Mouse (Mus musculus) left cerebral cortex, postnatal 14 days (tissue): ENCODE data around the gene Telo2. TPM values are rescaled to one million over a fixed set of nuclear protein-coding genes. Genes with fewer than 3 reads are reported as not detected.
"Not testable (repeated sequence)": the region's sequence is repeated elsewhere in the genome, so short reads cannot be mapped to it uniquely, and the experiment has no call there.

ENCODE experiments used
- DNase-seq, 2 experiments: peaks; one replicate each; pipeline ENCODE4 v3.0.0; 2021 to 2022; ENCODE audit warnings: low spot score in 2 of 2, mixed read lengths in 1 of 2
- intact Hi-C: fragments of 180-260 bp; cut with DNase I; formaldehyde crosslinking; loops from one replicate; pipeline ENCODE4 v1.15.1; 2025
- long read RNA-seq, 2 experiments: library from polyadenylated mRNA; stranded (forward); transcript quantifications; one replicate each; pipeline ENCODE4 v2.0.0; 2021
- total RNA-seq, 2 experiments: library from RNA; stranded (reverse); gene quantifications; 2 replicates each; pipeline ENCODE4 v1.2.3; 2021

Telo2 gene
- 10 to 100 TPM; 29.8 to 32.3 TPM for total RNA-seq
- long read RNA-seq, experiment 1, transcript Telo2-202 (21 exons, 3,530 nt): major isoform, 8 of 19 reads
- long read RNA-seq, experiment 1, partial matches to known transcripts: 2 of 19 reads
- long read RNA-seq, experiment 1, other reads (novel, unspliced or antisense): 7 of 19 reads
- long read RNA-seq, experiment 2, transcript Telo2-202 (21 exons, 3,530 nt): major isoform, 20 of 37 reads
- long read RNA-seq, experiment 2, partial matches to known transcripts: 6 of 37 reads
- long read RNA-seq, experiment 2, other reads (novel, unspliced or antisense): 8 of 37 reads

DNA sequence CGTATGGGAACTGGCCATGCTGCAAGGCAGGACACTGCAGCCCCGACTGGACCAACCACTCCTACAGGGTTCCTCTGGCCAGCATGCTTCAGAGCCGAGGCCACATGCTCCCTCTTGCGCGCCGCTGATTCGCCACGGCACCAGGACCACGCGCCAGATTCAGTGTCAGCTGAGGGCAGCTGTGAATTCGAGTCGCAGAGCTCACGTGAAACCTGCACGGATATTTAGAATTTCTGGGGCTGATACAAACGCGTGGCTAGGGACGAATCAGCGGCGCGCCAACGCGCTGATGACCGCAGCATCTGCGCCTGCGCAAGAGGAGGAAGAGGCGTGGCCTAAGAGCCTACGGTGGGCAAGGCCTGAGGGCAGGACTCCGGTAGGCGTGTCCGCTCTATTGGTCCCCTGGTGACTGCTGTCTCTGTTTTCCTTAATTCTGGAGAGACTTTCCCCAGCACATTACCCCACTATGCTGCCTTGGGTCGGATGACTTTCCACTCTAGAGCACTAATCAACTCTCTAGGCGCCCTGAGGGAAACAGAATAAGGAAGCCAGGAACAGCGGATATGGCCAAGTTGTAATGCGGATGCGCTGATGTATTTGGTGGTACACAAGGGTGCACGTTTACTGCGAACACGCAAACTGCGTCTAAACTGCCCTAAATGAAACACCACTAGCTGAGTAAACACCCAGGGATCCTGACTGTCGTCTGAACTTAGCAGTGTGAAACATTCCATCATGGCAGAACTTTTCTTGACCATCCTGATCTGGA lies at the start of gene Telo2:
TSS of gene Telo2 (minus strand) at position 304 of the 769 bp plus-strand sequence.
- intact Hi-C loops: loop anchor here (5.0 kb wide), 1 partner anchor 66 kb away; the partner anchor contains the start of gene BC003965

DNA sequence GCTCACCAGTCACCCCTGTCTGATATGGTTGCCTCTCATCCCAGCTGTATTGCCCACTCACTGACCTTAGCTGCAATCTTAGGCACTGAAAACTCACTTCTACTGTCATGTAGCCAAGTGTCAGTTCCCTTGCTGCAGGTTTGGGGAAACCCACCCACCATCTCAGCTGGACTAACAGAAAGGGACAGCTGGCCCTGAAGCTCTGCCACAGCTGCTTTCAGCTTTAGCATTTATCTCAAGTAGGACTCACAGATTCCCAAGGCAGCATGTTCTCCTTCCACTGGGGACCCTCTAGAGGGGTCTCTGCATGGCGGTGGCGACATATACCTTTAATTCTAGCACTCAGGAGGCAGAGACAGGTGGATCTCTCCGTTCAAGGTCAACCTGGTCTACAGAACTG lies 49.0 kb upstream of the Telo2 start:
- intact Hi-C loops: no loop called here
- DNase-seq: no peak

More for the DNA sequence above, at the start of gene Telo2:
- DNase-seq: peak; percentile 93 to 94

DNA sequence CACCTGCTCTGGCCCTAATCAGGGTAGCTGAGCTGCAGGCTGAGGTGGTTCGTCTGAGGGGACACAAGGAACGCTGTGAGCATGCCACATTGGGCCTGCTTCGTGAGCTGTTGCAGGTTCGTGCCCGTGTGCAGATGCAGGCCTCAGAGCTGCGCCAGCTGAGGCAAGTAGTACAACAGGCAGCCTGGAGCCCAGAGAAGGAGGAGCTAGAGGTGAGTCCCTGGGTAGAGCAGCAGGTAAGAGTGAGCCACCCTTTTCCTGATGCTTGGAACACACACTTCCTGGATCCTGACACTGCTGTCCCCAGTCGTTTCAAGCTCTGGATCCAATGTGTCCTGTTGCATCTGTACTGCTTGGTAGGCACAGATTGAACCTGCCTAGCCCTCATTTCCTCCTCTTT lies 47.6 kb upstream of the Telo2 start:
- intact Hi-C loops: no loop called here
- no peak for DNase-seq

DNA sequence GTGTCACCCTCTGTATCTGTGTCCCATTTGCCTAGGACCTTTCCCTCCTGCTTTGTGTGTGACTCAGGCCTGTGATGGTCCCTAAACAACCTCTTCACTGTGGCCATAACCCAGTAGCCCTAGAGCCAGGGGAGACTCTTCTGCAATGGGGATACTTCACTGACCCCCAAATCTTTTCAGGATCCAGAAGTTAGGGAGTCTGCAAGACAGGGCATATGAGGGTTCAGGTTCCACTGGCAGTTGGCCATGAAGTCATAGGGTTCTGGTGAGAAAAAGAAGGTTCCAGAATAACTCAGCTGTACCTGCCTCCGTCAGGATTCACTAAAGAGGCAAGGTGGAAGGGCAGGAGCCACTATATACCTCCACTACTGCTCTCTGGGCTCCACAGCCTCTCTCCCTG lies 46.4 kb upstream of the Telo2 start, which contains the start of gene Ccdc154:
TSS of gene Ccdc154 (plus strand) at position 301 of the 400 bp plus-strand sequence.
- no peak for DNase-seq
- intact Hi-C loops: no loop called here

DNA sequence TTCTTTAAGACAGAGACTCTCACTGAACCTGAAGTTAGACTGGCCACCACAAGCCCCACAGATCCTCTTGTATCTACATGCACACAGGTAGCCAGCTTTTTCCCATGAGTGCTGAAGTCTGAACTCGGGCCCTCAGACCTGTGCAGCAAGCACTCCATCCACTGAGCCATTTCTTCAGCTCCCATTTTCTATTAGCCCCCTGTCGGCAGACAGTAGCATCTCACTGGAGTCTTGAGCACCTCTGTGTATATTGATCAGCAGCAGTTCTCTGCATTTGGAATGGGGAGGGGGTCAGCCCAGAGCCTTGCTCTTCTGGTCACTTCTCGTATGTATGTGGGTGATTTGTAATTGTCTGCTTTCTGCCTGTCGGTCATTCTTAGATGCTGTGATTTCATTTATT lies 24.2 kb upstream of the Telo2 start:
- no peak for DNase-seq
- intact Hi-C loops: no loop called here

DNA sequence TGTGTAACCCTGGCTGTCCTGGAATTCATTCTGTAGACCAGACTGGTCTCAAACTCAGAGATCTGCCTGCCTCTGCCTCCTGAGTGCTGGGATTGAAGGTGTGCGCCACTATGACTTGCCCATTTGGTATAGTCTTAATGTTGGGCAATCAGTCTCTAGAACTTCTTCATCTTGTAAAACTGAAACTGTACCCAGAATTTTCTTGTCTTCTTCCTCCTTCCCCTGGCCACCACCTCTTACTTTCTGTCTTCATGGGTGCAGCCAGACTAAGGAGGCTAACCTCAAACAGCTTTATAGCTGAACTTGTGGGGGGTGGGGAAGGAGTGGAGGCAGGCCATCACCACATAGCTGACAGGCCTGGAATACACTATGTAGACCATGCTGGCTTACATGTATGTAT lies 23.0 kb upstream of the Telo2 start:
- no peak for DNase-seq
- intact Hi-C loops: no loop called here

DNA sequence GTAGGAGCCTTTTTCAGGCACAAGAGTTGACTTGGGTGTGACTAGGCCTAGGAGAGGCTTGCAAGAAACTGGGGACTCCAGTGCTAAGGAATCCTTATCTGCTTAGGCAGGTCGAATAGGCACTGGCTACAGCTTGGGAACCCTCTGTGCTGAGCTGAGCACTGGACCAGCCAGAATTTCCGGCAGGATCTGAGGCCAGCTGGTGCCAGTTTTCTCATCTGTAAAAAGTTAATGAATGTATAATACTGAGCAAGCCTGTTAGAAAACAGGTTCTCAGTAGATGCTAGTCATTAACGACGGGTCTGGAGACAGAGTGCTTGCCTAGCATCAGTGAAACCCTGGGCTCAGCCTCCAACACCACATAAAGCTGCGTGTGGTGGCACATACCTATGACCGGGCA lies 19.9 kb upstream of the Telo2 start:
- intact Hi-C loops: no loop called here
- no peak for DNase-seq

DNA sequence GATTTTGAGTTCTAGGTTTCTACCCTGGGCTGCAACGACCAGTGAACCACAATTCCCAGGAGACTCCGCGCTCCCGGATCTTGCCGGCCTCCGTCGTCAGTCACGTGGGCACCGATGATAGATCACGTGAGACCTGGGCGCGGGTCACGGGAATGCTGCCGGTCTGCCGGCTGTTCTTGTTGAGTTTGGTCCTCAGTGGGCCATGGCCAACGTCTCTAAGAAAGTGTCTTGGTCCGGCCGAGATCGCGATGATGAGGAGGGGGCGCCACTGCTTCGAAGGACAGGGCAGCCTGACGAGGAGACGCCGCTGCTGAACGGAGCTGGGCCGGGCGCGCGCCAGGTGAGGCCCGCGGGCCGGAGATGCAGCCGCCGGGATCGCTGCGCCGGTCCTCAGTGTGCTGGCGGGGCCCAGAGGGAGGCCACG lies 17.5 kb upstream of the Telo2 start, which contains the start of gene Clcn7:
TSS of gene Clcn7 (plus strand) at position 117 of the 424 bp plus-strand sequence.
- intact Hi-C loops: no loop called here
- DNase-seq: peak; percentile 94 to 97

DNA sequence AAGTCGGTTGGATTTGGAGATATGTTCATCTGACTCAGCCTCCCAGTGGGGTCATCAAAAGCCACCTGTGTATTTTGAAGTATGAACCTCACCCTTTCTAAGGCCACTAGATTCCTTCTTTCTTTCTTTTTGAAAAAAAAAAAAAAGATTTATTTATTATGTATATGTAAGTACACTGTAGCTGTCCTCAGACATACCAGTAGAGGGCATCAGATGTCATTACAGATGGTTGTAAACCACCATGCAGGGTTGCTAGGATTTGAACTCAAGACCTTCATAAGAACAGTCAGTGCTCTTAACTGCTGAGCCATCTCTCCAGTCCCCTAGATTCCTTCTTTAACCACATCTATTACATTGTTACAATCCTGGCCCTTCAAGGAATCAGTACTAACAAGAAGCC lies 14.3 kb upstream of the Telo2 start:
- DNase-seq: no peak
- intact Hi-C loops: no loop called here

DNA sequence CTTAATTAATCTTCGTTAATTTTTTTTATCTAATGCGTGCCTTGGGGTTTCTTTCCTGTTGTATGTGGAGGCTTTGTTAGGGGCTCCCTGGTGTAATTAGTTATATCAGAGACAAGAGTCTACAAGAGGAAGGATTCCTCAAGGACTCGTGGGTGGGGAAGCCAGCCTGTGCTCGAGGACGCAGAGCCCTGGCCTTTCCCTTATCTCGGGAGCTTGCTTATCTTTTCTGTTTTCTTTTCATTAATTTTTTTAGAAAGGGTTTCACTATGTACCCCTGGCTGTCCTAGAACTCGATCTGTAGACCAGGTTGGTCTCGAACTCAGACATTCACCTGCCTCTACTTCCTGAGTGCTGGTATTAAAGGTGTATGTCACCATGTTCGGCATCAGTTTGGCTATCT lies 11.9 kb upstream of the Telo2 start:
- no peak for DNase-seq
- intact Hi-C loops: no loop called here

DNA sequence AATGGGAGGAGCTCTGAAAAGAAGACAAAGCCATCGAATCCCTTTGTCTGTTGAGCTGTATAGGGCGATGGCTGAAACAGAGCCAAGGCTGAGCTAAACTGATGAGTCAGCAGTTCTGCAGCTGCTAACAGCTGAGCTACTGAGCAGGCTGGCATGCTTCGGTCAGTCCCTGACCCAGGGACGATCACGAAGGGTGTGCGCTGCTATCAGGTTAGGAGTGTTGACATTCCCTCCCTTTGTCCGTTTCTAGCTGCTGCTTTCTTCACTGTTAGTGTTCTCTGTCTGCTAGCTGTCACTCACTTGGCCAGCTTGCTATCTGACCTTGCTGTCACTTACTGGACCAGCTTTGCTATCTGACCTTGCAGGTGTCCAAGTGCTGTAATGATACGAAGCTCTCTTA lies 11.3 kb upstream of the Telo2 start:
- intact Hi-C loops: no loop called here
- no peak for DNase-seq

DNA sequence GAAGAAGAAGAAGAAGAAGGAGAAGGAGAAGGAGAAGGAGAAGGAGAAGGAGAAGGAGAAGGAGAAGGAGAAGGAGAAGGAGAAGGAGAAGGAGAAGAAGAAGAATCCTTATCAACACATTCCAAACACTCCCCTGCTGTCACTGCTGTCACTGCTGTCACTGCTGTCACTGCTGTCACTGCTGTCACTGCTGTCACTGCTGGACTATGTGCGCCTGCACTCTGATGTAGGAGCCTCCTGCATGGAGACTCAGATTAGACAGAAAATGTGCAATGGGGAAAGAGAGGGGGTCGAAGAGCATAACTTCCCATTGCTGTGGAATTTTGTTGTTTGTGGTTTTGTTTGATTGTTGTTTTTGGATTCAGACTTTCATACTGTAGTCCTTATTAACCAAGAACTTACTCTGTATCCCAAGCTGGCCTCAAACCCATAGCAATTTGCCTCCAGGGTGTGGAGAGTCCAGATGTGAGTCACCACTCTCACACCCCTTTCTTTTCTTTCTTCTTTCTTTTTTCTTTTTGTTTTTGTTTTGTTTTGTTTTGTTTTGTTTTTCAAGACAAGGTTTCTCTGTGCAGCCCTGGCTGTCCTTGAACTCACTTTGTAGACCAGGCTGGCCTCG lies 9.8 kb upstream of the Telo2 start:
- intact Hi-C loops, DNase-seq: not testable (repeated sequence)

DNA sequence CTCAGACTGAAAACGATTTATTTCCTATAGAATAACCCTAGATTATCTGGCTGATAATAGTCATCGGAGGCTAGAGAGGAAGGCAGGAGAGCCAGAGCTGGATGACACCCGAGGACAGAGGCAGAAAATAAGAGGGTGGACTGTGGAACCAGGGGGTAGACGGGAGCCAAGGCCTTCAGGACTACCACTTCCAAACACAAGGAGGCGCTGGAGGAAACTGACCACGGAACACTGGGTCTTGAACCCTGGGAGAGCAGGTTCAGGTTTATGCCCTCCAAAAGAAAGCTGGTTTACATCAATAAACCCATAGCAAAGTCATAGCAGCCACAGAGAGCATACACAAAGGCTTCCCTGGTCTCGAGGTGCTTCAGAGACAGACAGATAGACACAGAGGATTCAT lies 8.2 kb upstream of the Telo2 start:
- no peak for DNase-seq
- intact Hi-C loops: no loop called here

DNA sequence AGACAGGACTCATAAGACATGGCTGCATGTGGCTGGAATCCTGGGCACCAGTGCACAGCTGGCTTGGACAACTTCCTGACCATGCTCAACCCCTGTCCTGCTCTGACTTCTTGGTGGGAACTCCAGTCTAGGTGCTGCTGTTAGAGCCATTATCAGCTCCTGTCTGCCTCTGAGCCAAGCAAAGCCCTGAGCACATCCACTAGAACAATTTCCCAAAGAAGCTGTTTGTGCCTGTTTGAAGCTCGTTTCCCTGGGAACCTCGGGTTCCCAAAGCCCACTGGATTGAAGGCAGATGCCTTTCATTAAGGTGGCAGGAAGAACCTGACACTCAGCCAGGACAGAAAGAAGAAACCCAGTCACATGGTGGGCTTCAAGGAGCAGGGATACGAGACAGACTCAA lies 4.6 kb upstream of the Telo2 start, which contains the start of gene Ptx4:
TSS of gene Ptx4 (plus strand) at position 355 of the 400 bp plus-strand sequence.
- intact Hi-C loops: no loop called here
- DNase-seq: peak in 1 of 2 experiments; percentile 54

DNA sequence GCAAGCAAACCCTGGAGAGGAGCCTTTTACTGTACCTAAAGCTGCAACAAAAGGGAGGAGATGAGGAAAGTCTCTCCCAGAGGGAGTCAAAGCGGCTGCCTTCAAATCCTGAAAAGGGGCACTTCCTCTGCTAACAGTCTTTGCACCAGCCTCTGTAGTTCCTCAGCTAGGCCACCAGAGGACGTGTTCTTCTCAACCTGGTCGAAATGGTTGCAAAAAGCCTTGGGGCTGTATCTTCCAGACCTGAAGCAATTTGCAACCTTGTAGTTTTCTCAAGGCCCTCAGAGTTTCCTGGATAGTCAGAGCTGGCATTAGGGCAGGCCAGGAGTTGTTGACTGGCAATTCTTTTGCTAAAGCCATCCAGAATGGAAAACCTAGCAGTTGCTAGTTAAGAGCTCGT lies 1.5 kb upstream of the Telo2 start:
- intact Hi-C loops: loop anchor here (5.0 kb wide), 1 partner anchor 65 kb away; the partner anchor contains the start of gene BC003965
- DNase-seq: peak in 1 of 2 experiments; percentile 26

DNA sequence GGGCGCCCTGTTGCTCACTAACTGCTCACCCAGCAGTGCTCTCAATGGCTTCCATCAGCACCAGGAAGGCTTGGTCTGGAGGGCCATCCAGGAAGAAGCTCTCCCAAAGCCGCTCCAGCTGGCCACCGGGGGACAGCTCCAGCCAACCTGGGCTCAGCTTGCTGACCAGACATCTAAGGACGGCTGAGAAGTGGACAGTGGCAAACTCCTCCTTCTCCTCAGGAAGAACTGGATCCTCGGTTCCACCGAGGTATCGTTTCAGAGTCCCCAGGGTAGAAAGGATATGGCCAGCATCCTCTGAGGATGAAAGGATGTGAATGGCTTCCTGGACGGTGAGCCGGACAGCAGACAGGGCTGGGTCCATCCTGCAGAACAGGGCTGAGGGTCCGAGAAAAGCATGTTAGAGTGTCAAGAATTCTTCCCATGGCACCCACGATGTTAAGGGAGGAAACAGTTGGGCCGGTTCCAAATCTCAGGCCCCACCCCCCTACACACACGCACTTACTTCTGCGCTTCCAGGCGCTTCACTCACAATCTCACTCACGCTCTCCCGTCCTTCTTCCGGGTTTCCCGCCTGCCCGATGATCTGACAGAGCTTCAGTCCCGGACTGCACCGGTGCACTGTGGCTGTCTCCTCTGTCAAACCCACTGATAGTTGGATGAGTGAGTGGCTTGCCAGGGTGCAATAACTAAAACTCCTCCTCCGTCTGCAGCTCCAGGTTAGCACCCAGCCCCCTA lies 690 bp downstream of the Telo2 start:
- intact Hi-C loops: loop anchor here (5.0 kb wide), 1 partner anchor 67 kb away; the partner anchor contains the start of gene BC003965

DNA sequence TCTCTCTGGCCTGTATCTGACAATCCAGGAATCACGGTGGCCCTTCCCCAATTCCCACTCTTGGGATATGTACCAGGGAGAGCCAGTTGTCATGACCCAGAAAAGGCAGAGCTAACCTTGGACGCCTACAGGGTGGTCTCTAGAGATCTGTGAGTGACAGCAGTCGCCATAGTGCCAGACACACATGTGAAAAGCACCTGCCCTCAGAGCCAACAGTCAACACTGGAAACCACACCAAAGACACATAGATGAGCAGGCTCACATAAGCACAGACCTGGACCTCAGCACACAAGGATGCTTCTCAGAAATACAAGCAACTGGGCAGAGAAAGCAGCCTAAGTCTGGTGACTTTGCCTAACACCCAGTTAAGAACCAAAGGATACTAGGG lies 3.4 kb downstream of the Telo2 start:
- DNase-seq: no peak
- intact Hi-C loops: no loop called here

More for the DNA sequence above, 690 bp downstream of the Telo2 start:
- peak in 1 of 2 experiments; percentile 19 for DNase-seq

DNA sequence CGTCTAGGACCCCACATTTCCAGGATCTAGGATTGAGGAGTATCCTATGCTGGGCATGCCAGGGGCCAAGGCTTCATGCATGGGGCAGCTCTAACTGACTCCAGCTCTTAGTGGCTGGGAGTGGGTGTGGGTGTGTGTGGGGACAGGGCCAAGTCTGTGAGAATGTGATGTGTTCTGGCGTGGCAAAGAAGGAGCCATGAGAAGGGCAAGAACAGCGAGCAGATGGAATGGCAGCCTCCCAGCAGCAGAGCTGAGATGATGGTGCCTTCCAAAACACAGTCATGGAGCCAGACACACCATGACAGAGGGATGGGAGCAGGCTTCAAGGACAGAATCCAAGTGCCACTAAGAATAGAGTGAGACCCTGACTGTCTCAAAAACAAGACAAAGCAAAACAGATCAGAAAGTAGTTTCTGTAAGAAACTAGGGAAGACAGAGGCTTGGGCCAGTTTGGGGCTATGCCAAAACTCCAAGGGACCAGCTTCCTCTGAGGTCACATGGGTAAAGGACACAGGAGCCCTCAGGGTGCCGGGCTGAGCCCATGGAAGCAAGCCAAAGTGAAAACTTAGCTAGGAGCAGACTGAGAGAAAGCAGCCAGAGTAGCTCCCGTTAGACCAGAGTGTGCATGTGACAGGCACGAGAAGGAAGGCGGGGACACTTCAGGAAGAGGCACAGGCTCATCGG lies 3.9 kb downstream of the Telo2 start:
- intact Hi-C loops: no loop called here
- DNase-seq: peak; percentile 40 to 75

DNA sequence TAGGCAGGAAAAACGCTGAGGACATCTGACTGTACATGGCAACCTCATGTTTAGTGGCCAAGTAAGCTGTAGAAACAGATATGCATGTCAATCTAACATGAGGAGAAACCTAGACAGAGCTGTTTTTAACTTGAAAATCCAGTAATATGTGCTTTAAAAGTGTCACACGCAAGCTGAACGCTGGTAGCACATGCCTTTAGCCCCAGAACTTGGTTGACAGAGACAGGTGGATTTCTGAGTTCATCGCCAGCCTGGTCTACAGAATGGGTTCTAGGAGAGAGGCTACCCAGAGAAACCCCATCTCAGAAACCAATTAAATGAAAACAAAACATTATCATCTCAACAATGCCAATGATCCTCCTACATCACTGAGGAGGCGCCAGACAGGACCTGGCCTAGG lies 4.5 kb downstream of the Telo2 start:
- no peak for DNase-seq
- intact Hi-C loops: no loop called here
